Mouse (Mus musculus) lung, adult 2 months (tissue): Measurements from ENCODE around the gene Bahd1. TPM values are rescaled to one million over a fixed set of nuclear protein-coding genes. Genes with fewer than 3 reads are reported as not detected.
A peak's percentile ranks its signal among the peaks of the same experiment; 100 is the strongest.

Source experiments
- DNase-seq: peaks from one replicate; pipeline ENCODE4 v3.0.0; 2022
- H3K4me1 ChIP-seq: fragments of 200-500 bp; 2 replicates; pipeline ENCODE4 v1.6.1; 2011; ENCODE audit warnings: low read length; ENCODE audit not compliant: control insufficient read depth, insufficient read depth
- H3K4me3 ChIP-seq: fragments of 200-500 bp; replicated peaks from 2 replicates; pipeline ENCODE3; 2011; ENCODE audit warnings: low read depth, mild to moderate bottlenecking, control low read depth, low read length; ENCODE audit errors: extremely low read depth
- CTCF ChIP-seq: fragments of 200-500 bp; IDR thresholded peaks from 2 replicates; pipeline ENCODE4 v1.5.1; 2011; ENCODE audit warnings: mild to moderate bottlenecking, low read length, control low read depth; ENCODE audit not compliant: insufficient read depth
- POLR2A ChIP-seq: fragments of 200-500 bp; IDR thresholded peaks from 2 replicates; pipeline ENCODE4 v1.6.1; 2011; ENCODE audit warnings: low read depth, mild to moderate bottlenecking, control low read depth, low read length, borderline replicate concordance; ENCODE audit errors: extremely low read depth
- WGBS: fragments of 180-500 bp; shearing (Covaris S2); methylation state at CpG from one replicate; pipeline ENCODE4 v1.1.7; 2018; 5-methylcytosine and 5-hydroxymethylcytosine counted together
- polyA plus RNA-seq: library from polyadenylated mRNA; depleted of rRNA; stranded (reverse); fragments of >200 nt; gene quantifications from 2 replicates; pipeline ENCODE4 v1.2.3, GENCODE M21; 2012

Gene Bahd1
- polyA plus RNA-seq, 1 experiment, result 18.7 TPM

GRCm38 (mm10) chr2:118898771-118899170, 1.4 kb upstream of the Bahd1 start:
- DNase-seq, result no peak
- WGBS, result 29% methylated on average over 4 of the region's 4 CpGs
- no peak for TF ChIP-seq CTCF
- no peak for TF ChIP-seq POLR2A
- Histone ChIP-seq H3K4me3 (no peak overlapping the region), H3K4me1 (peaks cover 26% of the 10 kb centered on the region)

- no peak for DNase-seq
- TF ChIP-seq CTCF (no peak), POLR2A (no peak)
- no peak overlapping the region for H3K4me3 ChIP-seq
- WGBS, result 38% methylated on average over 7 of the region's 7 CpGs
- peaks cover 26% of the 10 kb centered on the region for H3K4me1 ChIP-seq
These were observed 871 bp upstream of the Bahd1 start for GRCm38 (mm10) chr2:118899306-118899705.

- DNase-seq, result no peak
- Histone ChIP-seq H3K4me1 (peaks cover 26% of the 10 kb centered on the region), H3K4me3 (peak overlapping the region; percentile 20)
- TF ChIP-seq POLR2A (no peak), CTCF (no peak)
- under 1% methylated on average over 11 of the region's 11 CpGs for WGBS
These were observed 606 bp downstream of the Bahd1 start for GRCm38 (mm10) chr2:118900826-118901140.

- Histone ChIP-seq H3K4me3 (peak overlapping the region; percentile 95), H3K4me1 (peaks cover 26% of the 10 kb centered on the region)
- DNase-seq, result peak; percentile 95
- TF ChIP-seq POLR2A (peak; percentile 55; the same call in 1 of the 2 replicates), CTCF (no peak)
- WGBS, result under 1% methylated on average over 75 of the region's 120 CpGs
These were observed 1.2 kb downstream of the Bahd1 start for GRCm38 (mm10) chr2:118901175-118902031.

- WGBS, result under 1% methylated on average over 95 of the region's 106 CpGs
- peak; percentile 61 for DNase-seq
These were observed 2.2 kb downstream of the Bahd1 start for GRCm38 (mm10) chr2:118902051-118903025.

GRCm38 (mm10) chr2:118903333-118903741, 3.2 kb downstream of the Bahd1 start:
- H3K4me3 ChIP-seq, result no peak overlapping the region
- 21% methylated on average over 10 of the region's 10 CpGs for WGBS
- peaks cover 19% of the 10 kb centered on the region for H3K4me1 ChIP-seq
- no peak for DNase-seq
- no peak for TF ChIP-seq POLR2A
- no peak for TF ChIP-seq CTCF

More at GRCm38 (mm10) chr2:118902051-118903025, 2.2 kb downstream of the Bahd1 start:
- Histone ChIP-seq H3K4me1 (peaks cover 19% of the 10 kb centered on the region), H3K4me3 (peak overlapping the region; percentile 95)
- TF ChIP-seq CTCF (no peak), POLR2A (no peak)

GRCm38 (mm10) chr2:118905433-118906117, 5.4 kb downstream of the Bahd1 start:
- 72% methylated on average over 7 of the region's 7 CpGs for WGBS
- Histone ChIP-seq H3K4me3 (no peak overlapping the region), H3K4me1 (peaks cover 13% of the 10 kb centered on the region)
- TF ChIP-seq POLR2A, result no peak
- no peak for TF ChIP-seq CTCF
- no peak for DNase-seq

GRCm38 (mm10) chr2:118906118-118906492, 5.9 kb downstream of the Bahd1 start:
- H3K4me1 ChIP-seq, result peaks cover 12% of the 10 kb centered on the region
- TF ChIP-seq CTCF (no peak), POLR2A (no peak)
- H3K4me3 ChIP-seq, result no peak overlapping the region
- 69% methylated on average over 5 of the region's 5 CpGs for WGBS
- DNase-seq, result no peak

GRCm38 (mm10) chr2:118907781-118908180, 7.6 kb downstream of the Bahd1 start:
- TF ChIP-seq CTCF (no peak), POLR2A (no peak)
- H3K4me3 ChIP-seq, result no peak overlapping the region
- H3K4me1 ChIP-seq, result peaks cover 11% of the 10 kb centered on the region
- whole genome bisulfite sequencing, result 67% methylated on average over 3 of the region's 3 CpGs
- DNase-seq, result no peak
